Mouse (Mus musculus) cortical plate, adult 2 months (tissue): Measurements from ENCODE around the gene Chchd3.

Source experiments
- CTCF ChIP-seq: fragments of 200-500 bp; IDR thresholded peaks from 2 replicates; pipeline ENCODE4 v1.5.1; 2011; ENCODE audit warnings: mild to moderate bottlenecking, control low read depth, low read length; ENCODE audit not compliant: insufficient read depth; ENCODE audit errors: extremely low read depth
- POLR2A ChIP-seq: fragments of 200-500 bp; IDR thresholded peaks from 2 replicates; pipeline ENCODE4 v1.6.1; 2011; ENCODE audit warnings: mild to moderate bottlenecking, low read length, control low read depth; ENCODE audit not compliant: insufficient read depth; ENCODE audit errors: extremely low read depth

DNA sequence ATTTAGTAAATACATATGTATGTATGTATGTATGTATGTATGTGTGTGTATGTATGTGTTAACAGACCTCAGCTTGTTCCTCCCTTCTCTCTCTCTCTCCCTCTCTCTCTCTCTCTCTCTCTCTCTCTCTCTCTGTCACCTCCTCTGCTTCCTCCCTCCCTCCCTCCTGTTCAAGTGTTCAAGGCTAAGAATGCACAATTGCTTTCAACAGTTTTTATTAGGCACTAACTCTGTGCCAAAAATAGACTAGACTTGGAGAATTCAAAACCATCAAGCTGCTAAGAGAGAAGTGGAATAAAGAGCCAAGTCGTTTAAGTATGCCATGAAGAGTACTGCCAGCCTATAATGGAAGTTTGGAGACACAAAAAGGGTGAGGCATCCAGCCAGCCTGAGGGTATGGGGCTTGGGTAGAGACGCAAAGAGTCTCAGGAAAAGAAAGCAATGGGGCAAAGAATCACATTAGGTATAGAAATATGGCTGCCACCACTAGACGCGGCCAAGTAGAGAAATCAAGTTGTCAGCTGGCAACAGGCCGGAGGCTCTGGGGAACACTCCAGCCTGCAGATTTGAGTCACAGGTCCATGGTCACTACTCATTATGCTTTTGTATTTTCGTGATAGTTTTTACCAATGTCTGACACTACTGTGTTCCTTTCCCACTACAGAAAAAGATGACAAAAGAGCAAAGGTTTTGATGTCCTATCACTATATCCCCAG, 10.2 kb downstream of the Chchd3 start:
- no peak for TF ChIP-seq CTCF
- no peak for TF ChIP-seq POLR2A
